Mouse (Mus musculus) G1E (cell line): ENCODE measurements around the gene Nat8f2.
"Not testable (repeated sequence)": the region's sequence is repeated elsewhere in the genome, so short reads cannot be mapped to it uniquely, and the experiment has no call there.

ENCODE experiments used
- CTCF ChIP-seq: IDR thresholded peaks from 2 replicates; pipeline ENCODE4 v1.5.1; 2012; ENCODE audit warnings: low read depth, low read length, inconsistent platforms, mixed read lengths
- GATA2 ChIP-seq: IDR thresholded peaks from 2 replicates; pipeline ENCODE4 v1.6.1; 2012; ENCODE audit warnings: low read depth, low read length, inconsistent platforms, borderline replicate concordance
- TAL1 ChIP-seq: conservative IDR thresholded peaks from 2 replicates; pipeline ENCODE4 v1.6.1; 2012; ENCODE audit warnings: low read depth, low read length, inconsistent platforms, mixed read lengths

- not testable (repeated sequence) for TF ChIP-seq CTCF, GATA2, TAL1
Observed at GRCm38 (mm10) chr6:85866995-85867394, 2.0 kb downstream of the Nat8f2 start.
